Mouse (Mus musculus) liver, adult (tissue): ENCODE data around the gene Ankrd2.

Source experiments
- GATA4 ChIP-seq: IDR thresholded peaks from 2 replicates; pipeline ENCODE4 v1.6.1; 2014; ENCODE audit warnings: mild to moderate bottlenecking, low read length; ENCODE audit not compliant: insufficient replicate concordance

Ankrd2 gene

GRCm38 (mm10) chr19:42072802-42073201 lies 37.0 kb downstream of the Ankrd2 start:
- no peak for TF ChIP-seq GATA4

DNA sequence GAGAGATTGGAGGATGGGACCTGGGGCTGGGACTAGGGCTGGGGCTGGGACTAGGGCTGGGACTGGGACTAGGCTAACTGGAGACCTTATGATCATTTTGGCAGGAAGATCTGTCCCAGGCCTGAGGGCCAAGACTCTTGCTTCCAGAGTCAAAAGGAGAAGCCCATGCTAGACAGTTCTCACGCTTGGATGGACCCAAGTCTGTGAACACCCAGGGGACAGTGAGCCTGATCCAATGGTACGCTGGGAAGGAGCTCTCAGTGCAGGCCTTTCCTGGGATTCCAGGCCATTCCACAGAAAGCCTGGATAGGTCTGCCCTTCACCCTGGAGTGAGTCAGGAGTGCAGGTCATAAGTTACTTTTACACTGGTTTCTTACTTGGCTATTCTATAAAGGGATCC lies 39.3 kb downstream of the Ankrd2 start:
- TF ChIP-seq GATA4 = no peak

DNA sequence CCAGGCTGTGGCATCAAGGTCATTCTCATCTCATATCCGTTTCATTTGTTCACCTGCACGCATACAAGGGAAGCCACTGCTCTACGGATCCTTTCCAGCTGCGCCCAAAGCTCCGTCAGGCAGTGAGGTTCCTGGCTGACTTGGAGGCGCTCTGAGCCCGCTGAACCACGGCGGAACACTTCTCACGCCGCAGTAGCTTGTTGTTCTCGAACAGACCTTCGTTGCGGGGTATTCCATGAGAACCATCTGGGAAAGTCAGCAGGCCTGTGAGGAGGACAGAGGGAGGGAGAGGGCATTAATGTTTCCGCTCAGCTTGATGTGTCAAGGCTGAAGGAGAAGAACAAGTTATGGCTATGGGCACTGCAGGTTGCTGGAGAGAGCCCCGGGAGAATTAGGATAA lies 40.2 kb downstream of the Ankrd2 start:
- TF ChIP-seq GATA4 = no peak

DNA sequence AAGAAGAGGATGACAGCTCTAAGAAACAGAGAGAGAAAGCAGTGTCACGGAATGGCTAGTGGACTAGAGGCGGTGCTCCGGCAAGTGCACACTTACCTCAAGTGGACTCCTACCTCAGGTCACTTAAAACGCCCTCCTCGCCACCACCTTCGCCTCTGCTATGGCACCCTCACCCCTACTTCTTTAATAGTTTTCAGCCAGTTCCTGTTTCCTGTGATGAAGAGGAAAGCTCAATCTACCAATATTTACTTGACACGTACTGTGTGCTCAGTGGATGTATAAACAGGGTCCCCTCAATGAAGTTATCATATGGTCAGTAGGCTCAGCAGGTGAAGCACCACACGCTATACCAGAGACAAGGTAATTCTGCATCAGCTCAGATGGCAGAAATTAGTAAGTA lies 42.8 kb downstream of the Ankrd2 start:
- no peak for TF ChIP-seq GATA4

- TF ChIP-seq GATA4 = no peak
Measured at GRCm38 (mm10) chr19:42079006-42079405, 43.2 kb downstream of the Ankrd2 start.

DNA sequence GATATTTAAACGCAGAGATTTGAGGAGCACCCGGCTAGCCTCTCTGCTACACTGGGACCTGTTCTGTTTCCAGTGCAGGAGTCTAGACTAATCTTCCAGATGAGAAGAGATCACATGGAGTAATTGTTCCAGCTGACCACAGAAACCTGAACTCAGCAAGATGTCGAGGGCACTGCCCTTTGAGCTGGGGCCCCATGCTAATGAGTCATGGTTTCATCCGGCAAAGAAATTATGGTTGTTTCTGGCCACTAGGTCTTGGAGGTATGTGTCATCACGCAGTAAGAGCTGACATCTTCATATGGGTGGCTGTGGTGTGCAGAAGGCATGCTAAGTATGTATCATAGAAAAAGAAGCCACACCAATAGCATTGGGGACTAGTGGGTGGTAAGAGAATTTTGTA lies 44.1 kb downstream of the Ankrd2 start:
- TF ChIP-seq GATA4 = no peak

DNA sequence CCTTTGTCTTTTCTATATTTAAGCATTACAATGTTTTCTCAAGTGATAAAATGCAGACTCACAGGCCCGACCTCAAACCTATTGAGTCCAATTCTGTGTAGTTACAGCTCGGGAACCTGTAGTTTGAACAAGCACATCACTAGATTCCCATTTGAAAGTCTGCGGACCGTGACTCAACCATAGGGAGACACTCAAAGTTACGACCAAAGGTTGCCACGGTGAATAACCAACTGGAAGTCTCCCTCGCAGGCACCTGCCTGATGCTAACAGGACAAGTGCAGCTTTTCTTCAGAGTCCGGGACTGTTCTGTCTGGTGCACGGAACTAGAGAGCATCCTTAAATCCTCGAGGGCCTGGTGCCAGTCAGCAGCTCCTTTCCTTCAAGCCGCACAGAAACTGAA lies 44.7 kb downstream of the Ankrd2 start:
- TF ChIP-seq GATA4 = no peak

GRCm38 (mm10) chr19:42085690-42086089 lies 49.9 kb downstream of the Ankrd2 start:
- no peak for TF ChIP-seq GATA4

DNA sequence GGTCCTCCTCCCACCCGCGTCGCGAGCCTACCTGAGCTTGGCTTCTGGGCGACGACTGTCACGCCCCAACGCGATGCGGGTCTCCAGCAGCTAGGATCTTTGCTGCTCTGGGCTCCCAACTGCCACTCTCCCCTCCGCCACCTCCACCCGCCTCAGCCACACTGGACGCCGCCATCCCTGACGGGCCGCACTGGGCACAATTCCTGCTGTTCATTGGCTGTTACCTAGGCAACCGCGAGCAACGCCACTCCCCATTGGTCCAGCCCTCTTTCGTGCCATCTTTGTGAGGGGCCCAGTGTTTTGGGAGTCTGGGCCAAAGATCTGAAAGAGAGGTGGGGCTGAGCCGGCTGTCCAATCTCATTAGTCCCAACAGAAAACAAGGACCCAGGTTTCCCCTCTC lies 50.4 kb downstream of the Ankrd2 start, which contains the start of gene Morn4:
Gene Morn4 (minus strand): TSS at position 192 of the 400 bp plus-strand sequence.
- TF ChIP-seq GATA4 = no peak

GRCm38 (mm10) chr19:42089103-42089747 lies 53.4 kb downstream of the Ankrd2 start:
- no peak for TF ChIP-seq GATA4

DNA sequence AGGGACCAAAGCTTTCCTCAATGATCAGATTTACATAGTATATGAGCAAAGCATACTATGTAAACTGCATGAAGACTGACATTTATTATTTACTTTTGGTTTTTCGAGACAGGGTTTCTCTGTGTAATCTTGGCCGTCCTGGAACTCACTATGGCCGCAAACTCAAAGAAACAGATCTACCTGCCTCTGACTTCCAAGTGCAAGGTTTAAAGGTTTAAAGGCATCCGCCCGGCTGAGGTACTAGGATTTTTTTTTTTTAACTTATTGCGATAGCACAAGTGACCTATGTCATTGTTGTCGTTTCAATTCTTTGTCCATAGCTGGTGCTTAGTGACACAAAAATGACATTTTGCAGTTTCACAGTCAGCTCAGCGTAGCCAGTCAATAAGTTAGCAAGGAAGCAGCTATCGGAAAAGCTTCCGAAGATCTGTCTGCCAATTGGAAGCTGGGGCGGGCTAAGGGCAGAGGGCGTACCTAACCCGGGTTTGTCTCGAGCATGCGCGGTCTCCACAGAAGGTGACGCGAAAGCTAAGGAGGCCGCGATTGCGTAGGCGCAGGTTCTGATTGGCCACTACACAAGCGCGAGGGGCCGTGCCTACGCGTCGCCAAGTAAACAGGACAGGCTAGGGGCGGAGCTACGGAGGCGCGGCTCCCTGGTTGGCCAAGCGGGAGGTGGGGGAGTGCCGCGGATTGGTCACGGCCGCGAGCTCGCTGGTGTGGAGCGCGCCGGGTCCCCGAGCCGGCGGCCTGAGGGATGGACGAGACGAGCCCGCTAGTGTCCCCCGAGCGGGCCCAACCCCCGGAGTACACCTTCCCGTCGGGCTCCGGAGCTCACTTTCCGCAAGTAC lies 54.2 kb downstream of the Ankrd2 start, which contains the start of gene Pi4k2a:
Gene Pi4k2a (plus strand): TSS at position 723 of the 848 bp plus-strand sequence.
- peak; percentile 51; the same call in 1 of the 2 replicates for TF ChIP-seq GATA4

DNA sequence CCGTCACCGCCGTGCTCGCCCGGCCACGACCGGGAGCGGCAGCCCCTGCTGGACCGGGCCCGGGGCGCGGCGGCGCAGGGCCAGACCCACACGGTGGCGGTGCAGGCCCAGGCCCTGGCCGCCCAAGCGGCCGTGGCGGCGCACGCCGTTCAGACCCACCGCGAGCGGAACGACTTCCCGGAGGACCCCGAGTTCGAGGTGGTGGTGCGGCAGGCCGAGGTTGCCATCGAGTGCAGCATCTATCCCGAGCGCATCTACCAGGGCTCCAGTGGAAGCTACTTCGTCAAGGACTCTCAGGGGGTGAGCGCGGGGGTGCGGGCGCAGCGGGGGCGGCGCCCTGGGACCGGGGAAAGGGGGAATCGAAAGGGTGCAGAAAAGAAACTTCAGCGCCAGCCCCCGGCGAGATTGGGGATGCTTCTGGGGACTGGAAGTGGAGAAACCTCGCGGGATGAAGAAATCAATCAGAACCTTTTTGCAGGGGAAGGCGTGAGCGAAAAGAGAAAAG lies 54.9 kb downstream of the Ankrd2 start:
- TF ChIP-seq GATA4 = no peak
